Mouse (Mus musculus) heart, postnatal 14 days (tissue): ENCODE measurements around the gene Ggta1. TPM values are rescaled to one million over a fixed set of nuclear protein-coding genes. Genes with fewer than 3 reads are reported as not detected.

Experiments
- DNase-seq, 2 experiments: peaks; one replicate each; pipeline ENCODE4 v3.0.0; 2021 to 2022
- intact Hi-C: fragments of 180-260 bp; cut with DNase I; formaldehyde crosslinking; loops from one replicate; pipeline ENCODE4 v1.15.1; 2025
- total RNA-seq, 2 experiments: library from RNA; stranded (reverse); gene quantifications; 2 replicates each; pipeline ENCODE4 v1.2.3; 2021

Ggta1 gene
- total RNA-seq, 2 experiments from 2014 or later: 25.1 to 26.3 TPM

- DNase-seq: no peak
Observed at GRCm38 (mm10) chr2:35416473-35416872, 46.6 kb downstream of the Ggta1 start.

GRCm38 (mm10) chr2:35412810-35413209 is 50.2 kb downstream of the Ggta1 start:
- no peak for DNase-seq
- intact Hi-C loops: loop anchor here (5.0 kb wide), 1 partner anchor 49 kb away; the partner anchor contains the start of gene Ggta1

More at GRCm38 (mm10) chr2:35416473-35416872, 46.6 kb downstream of the Ggta1 start:
- intact Hi-C loops: no loop called here

GRCm38 (mm10) chr2:35412246-35412645 is 50.8 kb downstream of the Ggta1 start:
- intact Hi-C loops: loop anchor here (5.0 kb wide), 1 partner anchor 50 kb away; the partner anchor contains the start of gene Ggta1
- no peak for DNase-seq

GRCm38 (mm10) chr2:35411640-35412190 is 51.3 kb downstream of the Ggta1 start:
- DNase-seq: no peak
- intact Hi-C loops: loop anchor here (5.0 kb wide), 1 partner anchor 51 kb away; the partner anchor contains the start of gene Ggta1

- DNase-seq: no peak
- intact Hi-C loops: loop anchor here (10.0 kb wide), 1 partner anchor 515 kb away; no protein-coding TSS in a partner anchor
Observed at GRCm38 (mm10) chr2:35409466-35409865, 53.6 kb downstream of the Ggta1 start.

GRCm38 (mm10) chr2:35408409-35409110 is 54.5 kb downstream of the Ggta1 start:
- DNase-seq: no peak
- intact Hi-C loops: loop anchor here (10.0 kb wide), 1 partner anchor 516 kb away; no protein-coding TSS in a partner anchor

GRCm38 (mm10) chr2:35407878-35408277 is 55.2 kb downstream of the Ggta1 start:
- intact Hi-C loops: loop anchor here (10.0 kb wide), 1 partner anchor 517 kb away; no protein-coding TSS in a partner anchor
- DNase-seq: no peak

- DNase-seq: no peak
- intact Hi-C loops: loop anchor here (10.0 kb wide), 1 partner anchor 518 kb away; no protein-coding TSS in a partner anchor
Observed at GRCm38 (mm10) chr2:35407266-35407665, 55.8 kb downstream of the Ggta1 start.

GRCm38 (mm10) chr2:35406611-35407010 is 56.4 kb downstream of the Ggta1 start:
- intact Hi-C loops: loop anchor here (10.0 kb wide), 1 partner anchor 518 kb away; no protein-coding TSS in a partner anchor
- DNase-seq: no peak

GRCm38 (mm10) chr2:35402391-35402790 is 60.6 kb downstream of the Ggta1 start:
- no peak for DNase-seq
- intact Hi-C loops: loop anchor here (10.0 kb wide), 1 partner anchor 522 kb away; no protein-coding TSS in a partner anchor

GRCm38 (mm10) chr2:35400739-35401138 is 62.3 kb downstream of the Ggta1 start:
- intact Hi-C loops: loop anchor here (10.0 kb wide), 1 partner anchor 524 kb away; no protein-coding TSS in a partner anchor
- no peak for DNase-seq

GRCm38 (mm10) chr2:35398184-35398828 is 64.7 kb downstream of the Ggta1 start:
- intact Hi-C loops: loop anchor here (5.0 kb wide), 3 partner anchors 46 to 181 kb away; no protein-coding TSS in a partner anchor
- no peak for DNase-seq

GRCm38 (mm10) chr2:35397590-35398173 is 65.3 kb downstream of the Ggta1 start:
- intact Hi-C loops: loop anchor here (1.0 to 5.0 kb wide), 4 partner anchors 45 to 180 kb away; no protein-coding TSS in a partner anchor
- DNase-seq: peak; percentile 72 to 81

- DNase-seq: no peak
- intact Hi-C loops: loop anchor here (1.0 to 5.0 kb wide), 4 partner anchors 45 to 180 kb away; no protein-coding TSS in a partner anchor
Observed at GRCm38 (mm10) chr2:35397096-35397495, 65.9 kb downstream of the Ggta1 start, which contains the start of gene 4930402F06Rik. Gene 4930402F06Rik, minus strand, starts transcription at chr2:35397175.

- peak in 1 of 2 experiments; percentile 47 for DNase-seq
- intact Hi-C loops: no loop called here
Observed at GRCm38 (mm10) chr2:35385441-35385871, 77.6 kb downstream of the Ggta1 start.

GRCm38 (mm10) chr2:35379306-35379705 is 83.7 kb downstream of the Ggta1 start:
- intact Hi-C loops: no loop called here
- no peak for DNase-seq

GRCm38 (mm10) chr2:35377600-35377999 is 85.4 kb downstream of the Ggta1 start:
- intact Hi-C loops: no loop called here

GRCm38 (mm10) chr2:35373003-35373402 is 90.0 kb downstream of the Ggta1 start:
- intact Hi-C loops: no loop called here
- peak in 1 of 2 experiments; percentile 38 for DNase-seq

More at GRCm38 (mm10) chr2:35377600-35377999, 85.4 kb downstream of the Ggta1 start:
- DNase-seq: no peak

- intact Hi-C loops: no loop called here
- DNase-seq: no peak
Observed at GRCm38 (mm10) chr2:35370686-35371085, 92.3 kb downstream of the Ggta1 start.

- no peak for DNase-seq
- intact Hi-C loops: no loop called here
Observed at GRCm38 (mm10) chr2:35367629-35368028, 95.4 kb downstream of the Ggta1 start, which contains the start of gene 4930568D16Rik. Gene 4930568D16Rik, minus strand, starts transcription at chr2:35367729.
